Mouse (Mus musculus): ENCODE measurements at regions not wholly inside any gene's neighbourhood (a gene's known extent, or its start where the extent isn't known, plus 50 kb on each side); places are given as distances from the start of the nearest gene placed in this dataset.

DNA sequence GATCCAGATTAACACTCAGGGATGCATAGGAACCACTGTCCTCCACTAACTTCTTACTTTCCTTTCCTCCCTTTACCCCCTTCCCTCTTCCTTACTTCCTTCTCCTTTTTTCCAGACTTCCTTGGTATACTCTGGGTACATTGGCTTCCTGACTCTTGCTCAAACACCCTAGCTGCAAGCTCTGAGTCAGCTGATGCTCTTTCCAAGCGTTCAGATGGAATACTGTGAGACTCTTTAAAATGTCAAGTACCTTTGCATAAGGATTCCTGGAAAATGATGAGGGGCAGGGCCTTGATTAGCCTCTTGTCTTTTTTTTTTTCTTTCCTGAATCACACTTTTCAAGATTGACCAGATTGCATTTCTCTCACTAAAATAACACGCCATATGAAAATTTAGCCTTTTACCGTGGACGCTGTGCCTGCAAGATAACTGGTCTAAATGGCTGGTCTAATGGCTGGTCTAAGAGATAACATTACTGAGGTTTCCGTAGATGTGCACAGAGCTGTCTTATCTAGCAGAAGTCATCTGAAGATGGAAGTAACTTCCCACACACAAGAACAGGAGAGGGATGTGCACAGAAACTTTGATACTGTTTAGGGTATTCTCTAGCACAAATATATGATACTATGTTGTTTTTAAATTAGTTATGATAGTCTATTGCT, 404.9 kb downstream of the Rprm start:
- H3K36me3 ChIP-seq (ENCODE audit: control insufficient read depth, insufficient read depth, low read length), result no peaks in the 10 kb centered on the region
- no peak overlapping the region for H3K4me3 ChIP-seq (ENCODE audit: low read depth, low read length)
- H3K4me1 ChIP-seq (replicated peaks; ENCODE audit: control insufficient read depth, insufficient read depth, low read length), result no peaks in the 10 kb centered on the region
- no peak for ATAC-seq (replicated peaks; ENCODE audit: low FRiP score)
- WGBS, result 87% methylated on average over 5 of the region's 5 CpGs
- no peaks in the 10 kb centered on the region for H3K27me3 ChIP-seq (ENCODE audit: control insufficient read depth, insufficient read depth, low read length)
- no peak overlapping the region for H3K4me2 ChIP-seq (ENCODE audit: low read depth, low read length, severe bottlenecking)
- DNase-seq (ENCODE audit: low spot score), result no peak
- no peak overlapping the region for H3K27ac ChIP-seq (ENCODE audit: low read depth, low read length)
- no peak overlapping the region for H3K9ac ChIP-seq (ENCODE audit: low read length)
- no peaks in the 10 kb centered on the region for H3K9me3 ChIP-seq (ENCODE audit: control insufficient read depth, low read length)

DNA sequence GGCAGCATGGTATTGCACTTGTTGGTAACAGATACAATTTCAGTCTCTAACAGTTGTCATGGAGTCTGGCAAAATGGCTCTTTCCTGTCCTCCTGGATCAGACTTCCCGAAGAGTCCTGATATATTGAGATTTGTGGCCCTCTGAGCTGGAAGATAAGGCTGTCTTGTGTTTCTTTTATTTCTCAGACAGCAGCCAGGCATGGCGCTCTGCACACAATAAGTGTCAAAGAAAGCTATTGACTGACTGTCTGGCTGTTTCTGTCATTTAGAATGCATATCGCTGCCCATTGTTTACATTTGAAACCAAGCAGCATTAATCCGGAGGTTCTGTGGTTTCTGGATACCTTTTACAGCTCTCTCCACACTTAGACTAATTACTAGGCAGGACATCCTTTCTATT, 402.8 kb downstream of the Rprm start:
- Histone ChIP-seq H3K4me3 (ENCODE audit: low read depth, low read length) (no peak overlapping the region), H3K27ac (ENCODE audit: low read depth, low read length) (no peak overlapping the region), H3K4me1 (replicated peaks; ENCODE audit: control insufficient read depth, insufficient read depth, low read length) (no peaks in the 10 kb centered on the region), H3K9me3 (ENCODE audit: control insufficient read depth, low read length) (no peaks in the 10 kb centered on the region), H3K27me3 (ENCODE audit: control insufficient read depth, insufficient read depth, low read length) (no peaks in the 10 kb centered on the region), H3K36me3 (ENCODE audit: control insufficient read depth, insufficient read depth, low read length) (no peaks in the 10 kb centered on the region), H3K9ac (ENCODE audit: low read length) (no peak overlapping the region), H3K4me2 (ENCODE audit: low read depth, low read length, severe bottlenecking) (no peak overlapping the region)
- 33% methylated on average over 4 of the region's 4 CpGs for WGBS
- ATAC-seq (replicated peaks; ENCODE audit: low FRiP score) (0 out of 2 replicates have a peak, but pooled peaks have one; percentile 45), DNase-seq (ENCODE audit: low spot score) (no peak)

DNA sequence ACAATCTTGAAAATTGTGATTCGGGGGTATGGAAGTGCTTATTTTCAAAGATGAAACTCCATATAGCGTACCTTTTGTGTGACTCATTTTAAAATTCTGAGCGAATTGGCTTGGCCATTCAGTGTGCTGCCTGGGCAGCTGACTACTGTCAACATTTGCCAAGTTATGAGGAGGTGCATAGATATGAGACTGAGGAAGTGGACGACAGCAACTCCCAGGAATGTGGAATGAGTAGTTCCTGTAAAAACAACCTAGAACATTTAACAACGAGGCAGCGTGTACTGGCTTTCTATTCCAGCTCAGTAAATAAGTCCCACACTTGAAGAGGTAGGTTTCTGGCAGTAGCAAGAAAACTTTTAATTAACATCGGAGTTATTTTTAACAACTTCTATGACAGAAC, 398.1 kb downstream of the Rprm start:
- no peaks in the 10 kb centered on the region for H3K4me1 ChIP-seq (replicated peaks; ENCODE audit: control insufficient read depth, insufficient read depth, low read length)
- no peak overlapping the region for H3K4me3 ChIP-seq (ENCODE audit: low read depth, low read length)
- H3K4me2 ChIP-seq (ENCODE audit: low read depth, low read length, severe bottlenecking), result no peak overlapping the region
- H3K9me3 ChIP-seq (ENCODE audit: control insufficient read depth, low read length), result no peaks in the 10 kb centered on the region
- H3K9ac ChIP-seq (ENCODE audit: low read length), result no peak overlapping the region
- 90% methylated on average over 7 of the region's 7 CpGs for WGBS
- ATAC-seq (replicated peaks; ENCODE audit: low FRiP score) (no peak), DNase-seq (ENCODE audit: low spot score) (no peak)
- H3K36me3 ChIP-seq (ENCODE audit: control insufficient read depth, insufficient read depth, low read length), result no peaks in the 10 kb centered on the region
- no peaks in the 10 kb centered on the region for H3K27me3 ChIP-seq (ENCODE audit: control insufficient read depth, insufficient read depth, low read length)
- H3K27ac ChIP-seq (ENCODE audit: low read depth, low read length), result no peak overlapping the region

DNA sequence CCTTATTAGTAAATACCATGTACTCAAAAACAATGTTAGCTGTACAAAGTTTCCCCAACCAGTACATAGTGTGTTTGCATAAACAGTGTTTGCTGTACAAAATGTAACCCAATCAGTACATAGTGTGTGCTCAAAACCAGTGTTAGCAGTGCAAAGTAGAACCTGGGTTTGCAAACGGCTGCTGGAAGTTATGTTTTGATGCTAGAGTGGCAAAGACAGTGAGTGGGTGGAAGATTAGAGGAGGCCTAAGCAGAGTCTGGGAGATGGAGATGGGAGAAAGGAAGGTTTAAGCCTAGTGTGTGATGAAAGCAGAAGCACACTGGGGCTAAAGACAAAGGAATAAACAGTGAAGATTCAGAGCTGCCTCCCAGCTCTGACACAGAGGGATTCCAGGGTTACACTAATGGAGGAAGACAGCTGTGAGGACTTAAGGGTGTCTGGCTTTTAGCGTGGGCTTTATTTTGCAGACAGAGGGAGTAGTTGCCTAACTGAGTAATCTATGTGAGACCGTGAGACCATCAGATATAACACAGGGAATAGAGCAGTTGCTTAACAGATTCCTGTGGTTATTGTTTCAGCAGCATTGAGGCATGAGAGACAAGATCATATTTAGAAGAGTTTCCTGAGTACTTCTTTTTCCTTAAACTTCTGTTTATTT, 396.0 kb downstream of the Rprm start:
- H3K27me3 ChIP-seq (ENCODE audit: control insufficient read depth, insufficient read depth, low read length), result no peaks in the 10 kb centered on the region
- no peaks in the 10 kb centered on the region for H3K36me3 ChIP-seq (ENCODE audit: control insufficient read depth, insufficient read depth, low read length)
- WGBS, result 35% methylated on average over 3 of the region's 3 CpGs
- DNase-seq (ENCODE audit: low spot score) (no peak), ATAC-seq (replicated peaks; ENCODE audit: low FRiP score) (no peak)
- no peak overlapping the region for H3K9ac ChIP-seq (ENCODE audit: low read length)
- H3K27ac ChIP-seq (ENCODE audit: low read depth, low read length), result no peak overlapping the region
- no peak overlapping the region for H3K4me2 ChIP-seq (ENCODE audit: low read depth, low read length, severe bottlenecking)
- no peak overlapping the region for H3K4me3 ChIP-seq (ENCODE audit: low read depth, low read length)
- no peaks in the 10 kb centered on the region for H3K4me1 ChIP-seq (replicated peaks; ENCODE audit: control insufficient read depth, insufficient read depth, low read length)
- no peaks in the 10 kb centered on the region for H3K9me3 ChIP-seq (ENCODE audit: control insufficient read depth, low read length)

DNA sequence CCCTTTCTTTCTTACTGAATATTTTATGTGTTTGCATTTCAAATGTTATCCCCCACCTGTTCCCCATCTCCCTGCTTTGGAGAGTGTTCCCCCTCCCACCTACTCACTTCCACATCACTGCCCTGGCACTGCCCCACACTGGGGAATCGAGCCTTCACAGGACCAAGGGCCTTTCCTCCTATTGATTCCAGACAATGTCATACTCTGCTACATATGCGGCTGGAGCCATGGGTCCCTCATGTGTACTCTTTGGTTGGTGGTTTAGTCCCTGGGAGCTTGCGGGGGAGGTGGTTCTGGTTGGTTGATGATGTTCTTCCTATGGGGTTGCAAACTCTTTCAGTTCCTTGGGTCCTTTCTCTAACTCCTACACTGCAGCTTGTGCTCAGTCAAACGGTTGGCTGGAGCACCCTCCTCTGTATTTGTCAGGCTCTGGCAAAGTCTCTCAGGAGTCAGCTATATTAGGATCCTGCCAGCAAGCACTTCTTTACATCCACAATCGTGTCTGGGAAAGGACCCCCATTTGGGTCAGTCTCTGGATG, 393.7 kb downstream of the Rprm start:
- Histone ChIP-seq H3K4me2 (ENCODE audit: low read depth, low read length, severe bottlenecking) (no peak overlapping the region), H3K36me3 (ENCODE audit: control insufficient read depth, insufficient read depth, low read length) (no peaks in the 10 kb centered on the region), H3K9ac (ENCODE audit: low read length) (no peak overlapping the region), H3K27ac (ENCODE audit: low read depth, low read length) (no peak overlapping the region), H3K4me3 (ENCODE audit: low read depth, low read length) (no peak overlapping the region), H3K4me1 (replicated peaks; ENCODE audit: control insufficient read depth, insufficient read depth, low read length) (no peaks in the 10 kb centered on the region), H3K9me3 (ENCODE audit: control insufficient read depth, low read length) (no peaks in the 10 kb centered on the region), H3K27me3 (ENCODE audit: control insufficient read depth, insufficient read depth, low read length) (no peaks in the 10 kb centered on the region)
- no peak for ATAC-seq (replicated peaks; ENCODE audit: low FRiP score)
- WGBS, result 74% methylated on average over 5 of the region's 5 CpGs
- DNase-seq (ENCODE audit: low spot score), result no peak

DNA sequence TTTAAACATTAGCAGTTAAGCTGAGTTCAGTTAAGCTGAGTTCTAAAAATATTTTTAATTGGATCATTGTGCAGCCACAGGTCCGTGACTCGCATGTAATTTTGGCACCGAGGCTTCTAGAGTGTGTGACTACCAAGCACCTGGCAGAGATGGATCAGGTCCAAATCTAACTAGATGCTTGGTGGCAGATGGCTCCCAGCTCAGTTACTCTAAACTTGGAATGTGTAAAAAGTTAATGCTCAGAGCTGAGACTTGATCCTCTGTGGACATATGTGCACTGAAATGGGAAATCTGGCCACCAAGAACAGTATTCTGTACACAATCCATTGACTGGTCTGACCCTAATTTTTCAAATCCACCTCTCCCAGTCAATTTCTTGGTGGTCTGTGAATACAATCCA, 374.1 kb downstream of the Rprm start:
- H3K27ac ChIP-seq (ENCODE audit: low read depth, low read length), result no peak overlapping the region
- no peaks in the 10 kb centered on the region for H3K4me1 ChIP-seq (replicated peaks; ENCODE audit: control insufficient read depth, insufficient read depth, low read length)
- DNase-seq (ENCODE audit: low spot score), result no peak
- H3K36me3 ChIP-seq (ENCODE audit: control insufficient read depth, insufficient read depth, low read length), result no peaks in the 10 kb centered on the region
- H3K4me3 ChIP-seq (ENCODE audit: low read depth, low read length), result no peak overlapping the region
- ATAC-seq (replicated peaks; ENCODE audit: low FRiP score), result no peak
- no peaks in the 10 kb centered on the region for H3K27me3 ChIP-seq (ENCODE audit: control insufficient read depth, insufficient read depth, low read length)
- H3K4me2 ChIP-seq (ENCODE audit: low read depth, low read length, severe bottlenecking), result no peak overlapping the region
- 81% methylated on average over 3 of the region's 3 CpGs for WGBS
- no peak overlapping the region for H3K9ac ChIP-seq (ENCODE audit: low read length)
- no peaks in the 10 kb centered on the region for H3K9me3 ChIP-seq (ENCODE audit: control insufficient read depth, low read length)

DNA sequence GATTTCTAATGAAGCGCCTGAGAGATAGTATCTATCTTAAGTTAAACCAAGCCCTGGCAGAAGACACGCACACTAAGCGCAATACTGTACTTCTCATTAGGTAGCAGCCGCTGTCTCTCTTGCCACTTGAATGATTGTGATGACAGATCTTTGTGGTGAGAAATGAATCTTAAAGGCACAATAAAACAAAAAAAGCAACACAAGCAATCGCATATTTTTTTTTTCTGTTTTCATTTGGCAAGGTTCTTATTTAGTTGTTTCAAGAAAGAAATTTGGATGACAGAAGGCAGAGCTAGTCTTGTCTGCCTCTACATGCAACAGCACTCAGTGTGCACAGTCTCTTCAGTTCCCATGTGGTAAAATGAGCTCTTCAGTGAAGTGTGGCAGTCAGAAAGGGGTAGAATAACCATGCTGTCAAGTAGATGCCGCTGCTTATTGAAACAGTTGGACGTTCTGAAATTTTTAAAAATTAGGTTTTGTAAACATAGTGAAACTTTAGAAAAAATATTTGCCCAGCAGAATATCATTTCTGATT, 372.2 kb downstream of the Rprm start:
- no peak overlapping the region for H3K4me2 ChIP-seq (ENCODE audit: low read depth, low read length, severe bottlenecking)
- H3K9ac ChIP-seq (ENCODE audit: low read length), result no peak overlapping the region
- DNase-seq (ENCODE audit: low spot score) (no peak), ATAC-seq (replicated peaks; ENCODE audit: low FRiP score) (no peak)
- H3K27ac ChIP-seq (ENCODE audit: low read depth, low read length), result no peak overlapping the region
- no peaks in the 10 kb centered on the region for H3K36me3 ChIP-seq (ENCODE audit: control insufficient read depth, insufficient read depth, low read length)
- H3K4me1 ChIP-seq (replicated peaks; ENCODE audit: control insufficient read depth, insufficient read depth, low read length), result no peaks in the 10 kb centered on the region
- H3K4me3 ChIP-seq (ENCODE audit: low read depth, low read length), result no peak overlapping the region
- H3K27me3 ChIP-seq (ENCODE audit: control insufficient read depth, insufficient read depth, low read length), result no peaks in the 10 kb centered on the region
- WGBS, result 91% methylated on average over 7 of the region's 7 CpGs
- H3K9me3 ChIP-seq (ENCODE audit: control insufficient read depth, low read length), result no peaks in the 10 kb centered on the region

DNA sequence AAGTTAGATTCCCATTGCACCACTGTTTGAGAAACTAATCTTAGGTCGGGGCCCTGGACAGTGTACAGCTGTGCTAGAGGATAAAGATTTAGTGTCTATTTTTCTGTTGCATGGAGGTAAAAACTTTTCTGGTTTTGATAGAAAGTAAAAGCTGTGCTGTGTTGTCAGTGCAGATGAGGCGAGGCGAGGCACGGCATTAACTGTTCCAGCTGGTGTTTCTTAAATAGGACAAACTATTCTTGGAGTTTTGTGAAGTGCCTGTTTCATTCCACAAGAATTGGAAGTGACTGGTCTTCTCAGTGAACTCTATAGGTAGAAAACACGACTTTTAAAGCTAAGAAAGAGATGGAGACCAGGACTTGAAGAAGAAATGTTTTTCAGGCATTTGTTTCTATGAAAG, 370.3 kb downstream of the Rprm start:
- Histone ChIP-seq H3K4me3 (ENCODE audit: low read depth, low read length) (no peak overlapping the region), H3K27ac (ENCODE audit: low read depth, low read length) (no peak overlapping the region), H3K27me3 (ENCODE audit: control insufficient read depth, insufficient read depth, low read length) (no peaks in the 10 kb centered on the region), H3K36me3 (ENCODE audit: control insufficient read depth, insufficient read depth, low read length) (no peaks in the 10 kb centered on the region), H3K9me3 (ENCODE audit: control insufficient read depth, low read length) (no peaks in the 10 kb centered on the region), H3K9ac (ENCODE audit: low read length) (no peak overlapping the region), H3K4me1 (replicated peaks; ENCODE audit: control insufficient read depth, insufficient read depth, low read length) (no peaks in the 10 kb centered on the region), H3K4me2 (ENCODE audit: low read depth, low read length, severe bottlenecking) (no peak overlapping the region)
- no peak for DNase-seq (ENCODE audit: low spot score)
- 71% methylated on average over 5 of the region's 5 CpGs for WGBS
- no peak for ATAC-seq (replicated peaks; ENCODE audit: low FRiP score)

DNA sequence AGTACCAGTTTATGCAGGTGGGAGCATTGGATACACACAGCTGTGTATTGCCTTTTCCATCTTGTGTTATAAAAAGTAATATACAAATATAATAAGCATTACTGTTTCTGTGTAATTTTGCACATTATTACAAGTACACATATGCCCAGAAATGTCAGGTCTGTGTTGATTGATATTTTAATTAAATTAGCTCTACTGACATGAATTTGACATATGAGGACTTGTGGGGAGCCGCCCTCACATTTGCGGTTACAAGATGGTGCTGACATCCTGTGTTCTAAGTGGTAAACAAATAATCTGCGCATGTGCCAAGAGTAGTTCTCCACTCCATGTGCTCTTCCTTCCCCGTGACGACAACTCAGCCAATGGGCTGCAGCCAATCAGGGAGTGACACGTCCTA, 362.1 kb downstream of the Rprm start:
- no peak for ATAC-seq (replicated peaks; ENCODE audit: low FRiP score)
- Histone ChIP-seq H3K4me2 (ENCODE audit: low read depth, low read length, severe bottlenecking) (no peak overlapping the region), H3K9ac (ENCODE audit: low read length) (no peak overlapping the region), H3K4me1 (replicated peaks; ENCODE audit: control insufficient read depth, insufficient read depth, low read length) (no peaks in the 10 kb centered on the region), H3K36me3 (ENCODE audit: control insufficient read depth, insufficient read depth, low read length) (no peaks in the 10 kb centered on the region), H3K27me3 (ENCODE audit: control insufficient read depth, insufficient read depth, low read length) (no peaks in the 10 kb centered on the region), H3K9me3 (ENCODE audit: control insufficient read depth, low read length) (no peaks in the 10 kb centered on the region), H3K27ac (ENCODE audit: low read depth, low read length) (no peak overlapping the region), H3K4me3 (ENCODE audit: low read depth, low read length) (no peak overlapping the region)
- 95% methylated on average over 6 of the region's 6 CpGs for WGBS
- no peak for DNase-seq (ENCODE audit: low spot score)

All from forebrain, embryonic 11.5 days (tissue).